Mouse (Mus musculus): ENCODE results near the gene March9. TPM values are rescaled to one million over a fixed set of nuclear protein-coding genes. Genes with fewer than 3 reads are reported as not detected.
A peak's percentile ranks its signal among the peaks of the same experiment; 100 is the strongest.
"Not testable (repeated sequence)": the region's sequence is repeated elsewhere in the genome, so short reads cannot be mapped to it uniquely, and the experiment has no call there.

March9 gene
- polyA plus RNA-seq, 1 experiment: 11.8 TPM

DNA sequence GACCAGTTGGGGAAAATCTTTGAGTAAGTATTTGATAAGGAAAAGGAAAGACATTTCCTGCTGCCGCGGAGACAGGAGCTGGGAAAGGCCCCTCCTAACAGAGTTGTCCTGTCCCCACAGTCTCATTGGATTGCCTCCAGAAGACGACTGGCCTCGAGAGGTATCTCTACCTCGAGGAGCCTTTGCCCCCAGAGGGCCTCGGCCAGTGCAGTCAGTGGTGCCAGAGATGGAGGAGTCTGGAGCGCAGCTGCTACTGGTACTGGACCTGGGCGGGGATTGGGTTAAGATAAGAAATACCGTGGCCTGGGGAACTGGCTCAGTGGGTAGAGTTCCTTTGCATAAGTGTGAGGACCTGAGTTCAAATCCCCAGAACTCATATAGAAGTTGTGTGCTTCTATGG is 6.0 kb upstream of the March9 start:
- no peak overlapping the region for H3K4me3 ChIP-seq (ENCODE audit: insufficient read depth, low read length)
- H3K27ac ChIP-seq (ENCODE audit: insufficient read depth, low read length): no peak overlapping the region
- H3K4me1 ChIP-seq (ENCODE audit: control insufficient read depth, insufficient read depth, low read length): peaks cover 3% of the 10 kb centered on the region; the same call in 1 of the 2 replicates
- TF ChIP-seq POLR2A (IDR thresholded peaks at IDR 0.05; ENCODE audit: extremely low read depth, insufficient read depth, low read length) (no peak), CTCF (IDR thresholded peaks at IDR 0.05; ENCODE audit: extremely low read depth, insufficient read depth, low read length) (no peak)

DNA sequence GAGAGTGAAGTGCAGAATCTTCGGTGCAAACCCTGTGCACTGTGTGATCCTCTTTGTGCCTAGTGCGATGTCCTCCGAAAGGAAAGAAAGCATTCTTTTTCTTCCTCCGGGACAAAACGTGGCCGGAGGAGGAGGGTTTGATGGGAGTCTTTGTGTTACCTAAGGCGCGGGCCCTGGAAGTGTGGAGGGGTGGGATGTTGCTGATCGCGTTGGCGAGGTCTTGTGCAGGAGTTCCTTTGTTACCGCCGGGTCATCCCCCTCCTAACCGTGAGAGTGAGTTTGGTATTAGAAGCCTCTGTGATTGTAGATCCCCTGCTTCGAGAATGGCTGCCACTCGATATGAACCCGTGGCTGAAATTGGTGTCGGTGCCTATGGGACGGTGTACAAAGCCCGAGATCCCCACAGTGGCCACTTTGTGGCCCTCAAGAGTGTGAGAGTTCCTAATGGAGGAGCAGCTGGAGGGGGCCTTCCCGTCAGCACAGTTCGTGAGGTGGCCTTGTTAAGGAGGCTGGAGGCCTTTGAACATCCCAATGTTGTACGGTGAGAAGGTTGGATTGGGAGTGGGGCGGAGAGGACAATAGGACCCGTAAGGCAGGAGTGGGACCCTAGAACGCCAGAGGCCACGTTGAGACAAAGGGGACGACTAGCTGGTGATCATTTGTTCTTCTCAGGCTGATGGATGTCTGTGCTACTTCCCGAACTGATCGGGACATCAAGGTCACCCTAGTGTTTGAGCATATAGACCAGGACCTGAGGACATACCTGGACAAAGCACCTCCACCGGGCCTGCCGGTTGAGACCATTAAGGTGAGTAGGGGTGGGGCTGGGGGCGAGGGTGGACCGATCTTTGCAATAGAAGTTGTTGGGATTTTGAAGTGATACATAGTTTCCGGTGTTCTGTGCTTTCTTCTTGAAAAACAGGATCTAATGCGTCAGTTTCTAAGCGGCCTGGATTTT is 4.2 kb upstream of the March9 start:
- Histone ChIP-seq H3K4me3 (ENCODE audit: insufficient read depth, low read length) (peak overlapping the region; percentile 78), H3K4me1 (ENCODE audit: control insufficient read depth, insufficient read depth, low read length) (peaks cover 3% of the 10 kb centered on the region; the same call in 1 of the 2 replicates), H3K27ac (ENCODE audit: insufficient read depth, low read length) (peak overlapping the region; percentile 48)
- TF ChIP-seq POLR2A (IDR thresholded peaks at IDR 0.05; ENCODE audit: extremely low read depth, insufficient read depth, low read length): no peak
- no peak for TF ChIP-seq CTCF (IDR thresholded peaks at IDR 0.05; ENCODE audit: extremely low read depth, insufficient read depth, low read length)

DNA sequence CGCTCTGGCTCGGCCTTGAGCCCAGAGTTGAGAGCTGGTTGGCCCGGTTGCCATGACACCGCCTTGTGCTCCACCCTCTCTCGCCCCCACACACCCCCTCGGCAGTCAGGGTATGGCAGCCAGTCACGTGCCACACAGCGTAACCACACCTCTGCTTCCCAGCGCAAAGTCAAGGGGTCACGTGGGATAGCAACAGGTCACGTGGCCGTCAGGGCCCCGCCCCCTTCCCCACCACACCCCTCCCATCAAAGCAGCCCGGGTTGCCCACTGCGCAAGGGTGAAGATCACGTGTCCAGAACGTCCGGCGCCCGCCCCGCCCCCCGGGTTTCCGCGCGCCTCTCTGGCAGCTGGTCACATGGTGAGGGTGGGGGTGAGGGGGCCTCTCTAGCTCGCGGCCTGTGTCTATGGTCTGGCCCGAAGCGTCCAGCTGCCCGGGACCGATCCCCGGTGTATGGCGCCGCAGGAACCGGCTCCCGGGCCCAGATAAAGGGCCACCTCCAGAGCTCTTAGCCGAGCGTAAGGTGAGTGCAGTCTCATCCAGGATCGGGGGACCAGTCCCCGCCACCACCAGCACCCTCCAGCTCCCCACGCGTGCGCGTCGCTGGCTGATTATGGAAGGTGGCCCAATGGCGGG is 3.4 kb upstream of the March9 start, which contains the start of gene Cdk4:
TSS of gene Cdk4 (plus strand) at position 296 of the 634 bp plus-strand sequence.
- TF ChIP-seq CTCF (IDR thresholded peaks at IDR 0.05; ENCODE audit: extremely low read depth, insufficient read depth, low read length) (no peak), POLR2A (IDR thresholded peaks at IDR 0.05; ENCODE audit: extremely low read depth, insufficient read depth, low read length) (peak; percentile 52; the same call in 1 of the 2 replicates)
- peak within 1 kb of the TSS; percentile 48 for H3K27ac ChIP-seq (ENCODE audit: insufficient read depth, low read length)
- H3K4me3 ChIP-seq (ENCODE audit: insufficient read depth, low read length): peak within 1 kb of the TSS; percentile 78
- H3K4me1 ChIP-seq (ENCODE audit: control insufficient read depth, insufficient read depth, low read length): peaks cover 3% of the 10 kb centered on the region; the same call in 1 of the 2 replicates

DNA sequence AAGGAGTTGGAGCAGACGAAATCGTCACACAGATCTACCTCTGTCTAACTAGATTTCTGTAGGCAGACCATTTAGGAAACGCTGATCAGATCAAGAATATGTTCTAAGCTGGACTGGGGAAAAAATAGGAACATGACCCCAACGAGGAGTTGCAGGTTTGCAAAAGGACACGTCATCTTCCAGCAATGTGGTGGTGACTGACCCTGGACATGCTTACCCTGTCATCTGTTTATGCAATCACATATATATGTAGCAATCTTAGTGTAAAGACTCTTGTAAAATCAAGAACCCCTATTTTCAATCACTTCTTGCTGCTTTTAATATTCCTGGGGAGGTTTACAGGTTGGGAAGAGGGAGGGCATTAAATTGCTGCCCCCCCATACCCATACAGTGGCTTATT is 2.5 kb upstream of the March9 start:
- Histone ChIP-seq H3K4me1 (ENCODE audit: control insufficient read depth, insufficient read depth, low read length) (peaks cover 3% of the 10 kb centered on the region; the same call in 1 of the 2 replicates), H3K27ac (ENCODE audit: insufficient read depth, low read length) (no peak overlapping the region), H3K4me3 (ENCODE audit: insufficient read depth, low read length) (no peak overlapping the region; the same call in 1 of the 2 replicates)
- TF ChIP-seq POLR2A (IDR thresholded peaks at IDR 0.05; ENCODE audit: extremely low read depth, insufficient read depth, low read length): no peak
- TF ChIP-seq CTCF (IDR thresholded peaks at IDR 0.05; ENCODE audit: extremely low read depth, insufficient read depth, low read length): no peak

DNA sequence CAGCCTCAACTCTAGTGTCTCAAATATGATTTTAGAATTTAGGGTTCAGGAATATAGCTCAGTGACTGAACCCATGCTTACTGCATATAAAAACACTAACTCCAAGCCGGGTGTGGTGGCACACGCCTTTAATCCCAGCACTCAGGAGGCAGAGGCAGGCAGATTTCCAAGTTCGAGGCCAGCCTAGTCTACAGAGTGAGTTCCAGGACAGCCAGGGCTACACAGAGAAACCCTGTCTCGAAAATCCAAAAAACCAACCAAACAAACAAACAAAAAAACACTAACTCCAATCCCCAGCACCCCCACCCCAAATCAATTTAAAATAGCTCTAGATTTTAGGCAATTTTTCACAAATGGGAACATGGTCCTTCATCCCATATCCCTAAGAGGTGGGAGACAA is 2.1 kb upstream of the March9 start:
- H3K27ac ChIP-seq (ENCODE audit: insufficient read depth, low read length); H3K4me1 ChIP-seq (ENCODE audit: control insufficient read depth, insufficient read depth, low read length); H3K4me3 ChIP-seq (ENCODE audit: insufficient read depth, low read length): not testable (repeated sequence)

DNA sequence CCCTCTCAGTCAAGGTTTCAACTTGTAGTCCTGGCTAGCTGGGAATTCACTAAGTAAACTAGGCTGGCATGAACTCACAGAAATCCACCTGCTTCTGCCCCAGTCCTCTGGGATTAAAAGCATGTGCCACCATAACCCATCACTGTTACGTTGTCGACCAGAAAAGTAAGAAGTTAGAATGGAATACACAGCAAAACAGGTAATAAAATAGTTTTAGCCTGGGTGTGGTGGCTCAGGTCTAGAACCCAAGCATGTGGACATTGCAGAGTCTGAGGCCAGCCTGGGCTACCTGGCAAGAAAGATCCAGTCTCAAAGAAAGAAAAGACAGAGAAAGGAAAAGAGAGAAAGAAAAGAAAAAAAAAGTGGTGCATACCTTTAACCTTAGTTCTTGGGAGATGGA is 1.5 kb upstream of the March9 start:
- H3K4me3 ChIP-seq (ENCODE audit: insufficient read depth, low read length): no peak overlapping the region
- TF ChIP-seq POLR2A (IDR thresholded peaks at IDR 0.05; ENCODE audit: extremely low read depth, insufficient read depth, low read length) (no peak), CTCF (IDR thresholded peaks at IDR 0.05; ENCODE audit: extremely low read depth, insufficient read depth, low read length) (no peak)

DNA sequence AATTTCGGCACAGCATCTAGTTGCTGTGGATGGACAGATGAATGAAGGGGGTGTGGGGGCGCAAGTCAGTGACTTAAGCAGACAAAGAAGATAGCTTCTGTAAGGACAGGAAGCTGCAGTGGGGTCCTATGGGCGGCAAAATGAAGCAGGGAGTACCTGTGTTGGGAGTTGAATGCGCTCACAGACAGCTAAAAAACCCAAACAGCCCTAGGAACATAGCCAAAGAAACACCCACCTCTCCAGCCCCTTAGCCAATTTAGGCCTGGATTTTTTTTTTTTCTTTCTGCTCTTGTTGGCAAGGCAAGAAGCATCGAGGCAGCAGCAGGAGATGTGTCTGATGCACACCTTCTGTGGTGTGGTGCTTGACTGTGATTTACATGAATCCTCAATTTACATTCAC is 1.1 kb upstream of the March9 start:
- no peak for TF ChIP-seq CTCF (IDR thresholded peaks at IDR 0.05; ENCODE audit: extremely low read depth, insufficient read depth, low read length)
- TF ChIP-seq POLR2A (IDR thresholded peaks at IDR 0.05; ENCODE audit: extremely low read depth, insufficient read depth, low read length): no peak
- peaks cover 3% of the 10 kb centered on the region; the same call in 1 of the 2 replicates for H3K4me1 ChIP-seq (ENCODE audit: control insufficient read depth, insufficient read depth, low read length)
- H3K4me3 ChIP-seq (ENCODE audit: insufficient read depth, low read length): no peak overlapping the region
- H3K27ac ChIP-seq (ENCODE audit: insufficient read depth, low read length): no peak overlapping the region

More for the DNA sequence above, 1.5 kb upstream of the March9 start:
- H3K4me1 ChIP-seq (ENCODE audit: control insufficient read depth, insufficient read depth, low read length): peaks cover 3% of the 10 kb centered on the region; the same call in 1 of the 2 replicates
- no peak overlapping the region for H3K27ac ChIP-seq (ENCODE audit: insufficient read depth, low read length)

GRCm38 (mm10) chr10:127059174-127059967 is 613 bp downstream of the March9 start:
- TF ChIP-seq CTCF (IDR thresholded peaks at IDR 0.05; ENCODE audit: extremely low read depth, insufficient read depth, low read length): no peak
- no peak for TF ChIP-seq POLR2A (IDR thresholded peaks at IDR 0.05; ENCODE audit: extremely low read depth, insufficient read depth, low read length)
- Histone ChIP-seq H3K4me1 (ENCODE audit: control insufficient read depth, insufficient read depth, low read length) (peaks cover 1% of the 10 kb centered on the region; the same call in 1 of the 2 replicates), H3K27ac (ENCODE audit: insufficient read depth, low read length) (no peak overlapping the region), H3K4me3 (ENCODE audit: insufficient read depth, low read length) (peak overlapping the region; percentile 29)

GRCm38 (mm10) chr10:127058708-127059107 is 1.3 kb downstream of the March9 start:
- TF ChIP-seq POLR2A (IDR thresholded peaks at IDR 0.05; ENCODE audit: extremely low read depth, insufficient read depth, low read length) (no peak), CTCF (IDR thresholded peaks at IDR 0.05; ENCODE audit: extremely low read depth, insufficient read depth, low read length) (no peak)
- Histone ChIP-seq H3K27ac (ENCODE audit: insufficient read depth, low read length) (no peak overlapping the region), H3K4me3 (ENCODE audit: insufficient read depth, low read length) (peak overlapping the region; percentile 29), H3K4me1 (ENCODE audit: control insufficient read depth, insufficient read depth, low read length) (no peaks in the 10 kb centered on the region; the same call in 1 of the 2 replicates)
